Mouse (Mus musculus) hindbrain, embryonic 11.5 days (tissue): ENCODE measurements at regions not wholly inside any gene's neighbourhood (a gene's known extent, or its start where the extent isn't known, plus 50 kb on each side); places are given as distances from the start of the nearest gene placed in this dataset.

Source experiments
- ATAC-seq: fragments of 200-750 bp; cut with Nextera tagmentation; 2 replicates; pipeline ENCODE4 v1.8.0; 2017; ENCODE audit warnings: mild to moderate bottlenecking, moderate TSS enrichment, moderate library complexity; ENCODE audit not compliant: low FRiP score
- DNase-seq: peaks from one replicate; pipeline ENCODE4 v3.0.0-alpha.2; 2015; ENCODE audit warnings: low spot score
- H3K27ac ChIP-seq: fragments of 300-500 bp; sonication (generic); 2 replicates; pipeline ENCODE4 v1.5.1; 2014; ENCODE audit warnings: mild to moderate bottlenecking, low read depth, low read length
- H3K27me3 ChIP-seq: fragments of 300-500 bp; sonication (generic); 2 replicates; pipeline ENCODE4 v1.6.1; 2014; ENCODE audit warnings: mild to moderate bottlenecking, low read length, moderate library complexity, mixed read lengths; ENCODE audit not compliant: control insufficient read depth, insufficient read depth
- H3K36me3 ChIP-seq: fragments of 300-500 bp; sonication (generic); 2 replicates; pipeline ENCODE4 v1.6.1; 2014; ENCODE audit warnings: mild to moderate bottlenecking, low read length, moderate library complexity, mixed read lengths; ENCODE audit not compliant: control insufficient read depth, insufficient read depth
- H3K4me1 ChIP-seq: fragments of 300-500 bp; sonication (generic); replicated peaks from 2 replicates; pipeline ENCODE4 v1.6.1; 2014; ENCODE audit warnings: low read length, mixed read lengths; ENCODE audit not compliant: control insufficient read depth, insufficient read depth
- H3K4me2 ChIP-seq: fragments of 300-500 bp; sonication (generic); replicated peaks from 2 replicates; pipeline ENCODE4 v1.6.1; 2014; ENCODE audit warnings: mild to moderate bottlenecking, low read depth, low read length
- H3K4me3 ChIP-seq: fragments of 300-500 bp; sonication (generic); 2 replicates; pipeline ENCODE4 v1.5.1; 2014; ENCODE audit warnings: low read depth, low read length
- H3K9ac ChIP-seq: fragments of 300-500 bp; sonication (generic); 2 replicates; pipeline ENCODE4 v1.6.1; 2014; ENCODE audit warnings: low read depth, low read length
- H3K9me3 ChIP-seq: fragments of 300-500 bp; sonication (generic); 2 replicates; pipeline ENCODE4 v1.6.1; 2016; ENCODE audit warnings: low read length; ENCODE audit not compliant: control insufficient read depth
- WGBS: fragments of 180-500 bp; shearing (Covaris S2); extraction: QIAGEN DNeasy Blood & Tissue Kit; methylation state at CpG from one replicate; pipeline ENCODE4 v1.1.7; 2014; 5-methylcytosine and 5-hydroxymethylcytosine counted together

- no peak overlapping the region for H3K4me2 ChIP-seq
- ATAC-seq: no peak
- 87% methylated on average over 2 of the region's 2 CpGs for WGBS
Observed at GRCm38 (mm10) chr19:60300891-60301290, 74.4 kb upstream of the Fam204a start.

GRCm38 (mm10) chr19:60290244-60290643 is 63.7 kb upstream of the Fam204a start:
- H3K9me3 ChIP-seq: no peaks in the 10 kb centered on the region
- no peak overlapping the region for H3K4me2 ChIP-seq
- no peak overlapping the region for H3K27ac ChIP-seq
- WGBS: 82% methylated on average over 4 of the region's 4 CpGs
- H3K4me3 ChIP-seq: no peak overlapping the region
- no peaks in the 10 kb centered on the region; the same call in 1 of the 2 replicates for H3K4me1 ChIP-seq
- H3K27me3 ChIP-seq: no peaks in the 10 kb centered on the region
- no peak overlapping the region for H3K9ac ChIP-seq
- no peak for ATAC-seq
- DNase-seq: no peak
- no peaks in the 10 kb centered on the region for H3K36me3 ChIP-seq

More at GRCm38 (mm10) chr19:60300891-60301290, 74.4 kb upstream of the Fam204a start:
- H3K36me3 ChIP-seq: no peaks in the 10 kb centered on the region
- no peak for DNase-seq
- no peaks in the 10 kb centered on the region for H3K9me3 ChIP-seq
- H3K9ac ChIP-seq: no peak overlapping the region
- H3K4me3 ChIP-seq: no peak overlapping the region
- H3K4me1 ChIP-seq: no peaks in the 10 kb centered on the region
- no peak overlapping the region for H3K27ac ChIP-seq
- no peaks in the 10 kb centered on the region for H3K27me3 ChIP-seq

DNA sequence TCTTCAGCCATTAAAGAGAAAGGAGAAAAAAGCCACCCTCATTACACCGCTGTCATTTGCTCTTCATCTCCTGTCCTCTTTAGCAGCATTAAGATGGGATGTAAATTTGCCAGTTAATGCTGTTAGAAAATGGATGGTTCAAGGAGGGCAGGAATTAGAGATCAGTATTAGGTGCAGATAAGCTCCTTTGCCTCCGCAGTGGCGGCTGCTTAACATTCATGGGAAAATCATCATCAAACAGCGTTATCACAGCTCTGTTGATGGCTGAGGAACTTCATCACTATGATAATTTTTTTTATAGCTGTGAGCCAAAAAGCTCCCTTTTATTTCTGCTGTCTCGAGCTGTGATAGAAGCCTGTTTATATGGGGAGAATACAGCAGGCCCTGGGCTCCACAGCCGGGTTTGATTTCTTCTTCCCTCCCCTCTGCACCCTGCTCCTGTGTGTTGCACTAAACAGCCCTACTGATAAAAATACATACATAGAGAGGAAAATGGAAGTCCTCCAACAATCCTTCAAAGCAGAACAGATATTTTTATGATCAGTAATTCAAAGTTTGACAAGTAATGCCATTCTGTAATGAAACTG is 60.4 kb upstream of the Fam204a start:
- no peaks in the 10 kb centered on the region for H3K27me3 ChIP-seq
- no peaks in the 10 kb centered on the region for H3K4me1 ChIP-seq
- no peak overlapping the region for H3K4me3 ChIP-seq
- H3K27ac ChIP-seq: no peak overlapping the region
- H3K36me3 ChIP-seq: no peaks in the 10 kb centered on the region
- no peak overlapping the region for H3K4me2 ChIP-seq
- DNase-seq: no peak
- no peak overlapping the region for H3K9ac ChIP-seq
- H3K9me3 ChIP-seq: no peaks in the 10 kb centered on the region
- ATAC-seq: no peak
- 61% methylated on average over 6 of the region's 6 CpGs for WGBS

DNA sequence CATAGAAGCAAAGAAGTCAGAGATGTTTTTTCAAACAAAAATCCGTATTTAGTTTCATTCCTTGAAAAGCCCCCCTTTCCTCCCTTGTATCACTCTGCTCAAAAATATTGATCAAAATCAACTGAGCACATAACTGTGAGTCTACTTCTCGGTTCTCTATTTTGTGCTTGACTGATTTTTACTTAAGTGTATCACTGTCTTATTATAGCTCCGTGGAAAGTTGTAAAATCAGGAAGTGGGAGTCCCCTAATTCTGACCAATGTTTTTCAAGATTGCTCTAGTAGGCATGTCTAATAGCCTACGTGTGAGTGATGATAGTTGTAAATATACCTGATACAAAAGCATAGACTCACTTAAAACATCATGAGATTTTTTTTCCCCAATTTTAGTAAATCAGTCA is 58.4 kb upstream of the Fam204a start:
- DNase-seq (no peak), ATAC-seq (no peak)
- WGBS: 78% methylated on average over 4 of the region's 4 CpGs
- no peak overlapping the region for H3K9ac ChIP-seq
- no peaks in the 10 kb centered on the region for H3K36me3 ChIP-seq
- H3K27ac ChIP-seq: no peak overlapping the region
- no peaks in the 10 kb centered on the region for H3K4me1 ChIP-seq
- H3K27me3 ChIP-seq: no peaks in the 10 kb centered on the region
- H3K4me2 ChIP-seq: no peak overlapping the region
- no peaks in the 10 kb centered on the region for H3K9me3 ChIP-seq
- no peak overlapping the region for H3K4me3 ChIP-seq
